Mouse (Mus musculus): Measurements from ENCODE around the gene Sub1. TPM values are rescaled to one million over a fixed set of nuclear protein-coding genes. Genes with fewer than 3 reads are reported as not detected.
A peak's percentile ranks its signal among the peaks of the same experiment; 100 is the strongest.

Gene Sub1
- polyA plus RNA-seq, 1 experiment = 0.25 TPM

DNA sequence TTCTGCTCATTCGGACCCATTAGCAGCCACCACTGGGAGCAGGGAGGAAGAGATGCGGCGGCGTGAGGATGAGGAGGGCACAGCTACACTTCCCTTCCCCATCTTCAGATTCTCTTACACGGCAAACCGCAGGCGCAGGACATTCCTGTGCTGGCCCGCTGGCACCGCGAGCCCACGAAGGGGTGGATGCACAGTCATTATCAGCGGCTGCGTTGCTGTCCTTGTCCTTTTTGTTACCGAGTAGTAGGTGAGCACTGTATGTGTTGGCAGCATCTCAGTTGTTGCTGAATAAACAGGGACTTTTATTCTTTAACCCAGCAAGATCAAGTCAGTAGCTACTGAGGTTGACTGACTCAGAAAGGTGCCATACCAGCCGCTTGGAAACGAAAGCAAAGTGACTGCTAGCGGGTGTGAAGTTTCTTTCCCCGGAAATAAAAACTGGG is 13.8 kb upstream of the Sub1 start:
- H3K36me3 ChIP-seq (ENCODE audit: control insufficient read depth, insufficient read depth, low read length) = no peaks in the 10 kb centered on the region
- H3K27ac ChIP-seq (ENCODE audit: insufficient read depth, low read depth, low read length) = peak overlapping the region; percentile 61
- H3K27me3 ChIP-seq (ENCODE audit: control insufficient read depth, insufficient read depth, low read length) = no peaks in the 10 kb centered on the region
- no peak for TF ChIP-seq POLR2A (IDR thresholded peaks at IDR 0.05; ENCODE audit: low read depth, low read length)
- TF ChIP-seq CTCF (IDR thresholded peaks at IDR 0.05; ENCODE audit: extremely low read depth, insufficient read length, insufficient replicate concordance, low read depth, low read length) = no peak
- no peaks in the 10 kb centered on the region for H3K4me1 ChIP-seq (ENCODE audit: control insufficient read depth, insufficient read depth, insufficient read length, low read length)
- 17% methylated on average over 18 of the region's 18 CpGs for WGBS
- peak overlapping the region; percentile 55 for H3K4me3 ChIP-seq (ENCODE audit: low read depth, low read length)

DNA sequence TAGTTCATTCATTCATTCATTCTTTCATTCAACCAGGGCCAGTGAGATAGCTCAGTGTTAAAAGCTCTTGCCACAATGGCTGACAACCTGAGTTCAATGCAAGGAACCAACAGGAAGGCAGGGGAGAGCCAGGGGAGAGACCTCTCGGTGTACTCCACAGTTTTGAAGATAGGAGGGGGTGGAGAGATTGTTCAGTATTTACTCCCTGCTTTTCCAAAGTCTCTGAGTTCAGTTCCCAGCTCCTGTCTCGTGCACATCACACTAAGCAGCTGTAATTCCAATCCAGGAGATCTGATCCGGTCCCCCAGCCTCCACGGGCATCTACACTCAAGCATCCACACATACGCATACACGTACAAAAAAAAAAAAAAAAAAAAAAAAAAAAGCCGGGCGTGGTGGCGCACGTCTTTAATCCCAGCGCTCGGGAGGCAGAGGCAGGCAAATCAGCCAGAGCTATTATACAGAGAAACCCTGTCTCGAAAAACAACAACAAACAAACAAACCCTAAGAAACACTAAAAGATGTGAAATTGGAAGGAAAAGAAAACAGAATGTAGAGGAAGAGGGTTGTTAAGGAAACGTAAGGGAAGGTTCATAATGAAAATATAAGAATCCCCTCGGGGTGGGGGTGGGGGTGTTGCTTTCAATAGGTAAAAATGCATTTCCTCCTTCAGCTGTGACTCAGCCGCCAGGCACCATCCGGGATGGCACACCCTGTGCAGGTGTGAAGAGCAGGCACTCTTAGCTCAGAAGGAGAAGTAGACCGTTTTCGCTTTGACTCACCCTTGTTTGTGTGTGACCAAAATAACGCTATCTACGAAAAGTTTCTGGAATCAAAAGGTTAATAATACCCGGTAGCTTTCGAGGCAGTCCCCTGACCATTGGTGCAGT is 13.2 kb upstream of the Sub1 start:
- no peaks in the 10 kb centered on the region for H3K36me3 ChIP-seq (ENCODE audit: control insufficient read depth, insufficient read depth, low read length)
- H3K4me3 ChIP-seq (ENCODE audit: low read depth, low read length) = peak overlapping the region; percentile 55
- no peak for TF ChIP-seq POLR2A (IDR thresholded peaks at IDR 0.05; ENCODE audit: low read depth, low read length)
- TF ChIP-seq CTCF (IDR thresholded peaks at IDR 0.05; ENCODE audit: extremely low read depth, insufficient read length, insufficient replicate concordance, low read depth, low read length) = no peak
- no peaks in the 10 kb centered on the region for H3K27me3 ChIP-seq (ENCODE audit: control insufficient read depth, insufficient read depth, low read length)
- H3K27ac ChIP-seq (ENCODE audit: insufficient read depth, low read depth, low read length) = peak overlapping the region; percentile 61
- H3K4me1 ChIP-seq (ENCODE audit: control insufficient read depth, insufficient read depth, insufficient read length, low read length) = no peaks in the 10 kb centered on the region
- WGBS = 38% methylated on average over 23 of the region's 23 CpGs

DNA sequence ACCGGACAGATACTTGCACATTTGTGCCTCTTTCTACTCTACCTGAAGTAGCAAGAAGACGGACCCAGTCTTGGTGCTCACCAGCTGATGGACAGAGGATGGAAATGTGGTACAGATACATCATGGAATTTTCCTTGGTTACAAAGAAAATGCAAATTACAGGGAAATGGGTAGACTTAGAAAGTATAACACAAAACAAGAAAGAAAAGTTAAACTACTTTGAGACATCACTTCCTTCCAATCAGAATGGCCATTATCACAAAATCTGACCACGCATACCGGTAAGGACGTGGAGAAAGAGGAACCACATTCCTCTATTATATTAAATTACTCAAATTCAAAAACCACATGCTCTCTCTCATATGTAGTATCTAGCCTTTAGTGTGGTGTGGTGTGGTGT is 12.1 kb upstream of the Sub1 start:
- Histone ChIP-seq H3K4me1 (ENCODE audit: control insufficient read depth, insufficient read depth, insufficient read length, low read length) (no peaks in the 10 kb centered on the region), H3K27me3 (ENCODE audit: control insufficient read depth, insufficient read depth, low read length) (no peaks in the 10 kb centered on the region), H3K36me3 (ENCODE audit: control insufficient read depth, insufficient read depth, low read length) (no peaks in the 10 kb centered on the region), H3K4me3 (ENCODE audit: low read depth, low read length) (no peak overlapping the region), H3K27ac (ENCODE audit: insufficient read depth, low read depth, low read length) (no peak overlapping the region)
- 89% methylated on average over 5 of the region's 5 CpGs for WGBS
- TF ChIP-seq CTCF (IDR thresholded peaks at IDR 0.05; ENCODE audit: extremely low read depth, insufficient read length, insufficient replicate concordance, low read depth, low read length) (no peak), POLR2A (IDR thresholded peaks at IDR 0.05; ENCODE audit: low read depth, low read length) (no peak)

- Histone ChIP-seq H3K36me3 (ENCODE audit: control insufficient read depth, insufficient read depth, low read length) (no peaks in the 10 kb centered on the region), H3K27ac (ENCODE audit: insufficient read depth, low read depth, low read length) (no peak overlapping the region), H3K4me1 (ENCODE audit: control insufficient read depth, insufficient read depth, insufficient read length, low read length) (no peaks in the 10 kb centered on the region), H3K27me3 (ENCODE audit: control insufficient read depth, insufficient read depth, low read length) (no peaks in the 10 kb centered on the region), H3K4me3 (ENCODE audit: low read depth, low read length) (no peak overlapping the region)
- TF ChIP-seq POLR2A (IDR thresholded peaks at IDR 0.05; ENCODE audit: low read depth, low read length) = no peak
- TF ChIP-seq CTCF (IDR thresholded peaks at IDR 0.05; ENCODE audit: extremely low read depth, insufficient read length, insufficient replicate concordance, low read depth, low read length) = no peak
- 64% methylated on average over 13 of the region's 13 CpGs for WGBS
Observed at GRCm38 (mm10) chr15:12007971-12008800, 11.4 kb upstream of the Sub1 start.

DNA sequence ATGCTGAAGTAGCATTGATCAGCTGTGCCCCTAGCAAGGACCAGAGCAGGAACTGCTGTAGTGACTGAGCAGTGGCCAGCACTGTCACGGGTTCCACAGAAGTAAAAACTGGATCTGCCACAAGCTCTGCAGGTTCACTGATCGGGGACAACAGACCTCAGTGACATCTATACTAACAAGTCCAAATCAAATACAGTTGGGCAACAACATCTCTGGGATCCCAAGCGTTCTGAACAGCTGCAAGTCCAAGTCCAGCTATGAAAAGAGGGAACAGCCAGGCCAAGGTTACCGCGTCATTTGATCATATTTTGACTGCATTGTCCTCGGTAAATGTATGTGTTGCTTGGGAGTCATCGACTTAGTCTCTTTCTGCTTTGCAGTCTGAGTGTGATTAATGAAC is 10.6 kb upstream of the Sub1 start:
- Histone ChIP-seq H3K36me3 (ENCODE audit: control insufficient read depth, insufficient read depth, low read length) (no peaks in the 10 kb centered on the region), H3K27me3 (ENCODE audit: control insufficient read depth, insufficient read depth, low read length) (no peaks in the 10 kb centered on the region), H3K27ac (ENCODE audit: insufficient read depth, low read depth, low read length) (no peak overlapping the region), H3K4me1 (ENCODE audit: control insufficient read depth, insufficient read depth, insufficient read length, low read length) (no peaks in the 10 kb centered on the region), H3K4me3 (ENCODE audit: low read depth, low read length) (no peak overlapping the region)
- TF ChIP-seq CTCF (IDR thresholded peaks at IDR 0.05; ENCODE audit: extremely low read depth, insufficient read length, insufficient replicate concordance, low read depth, low read length) (no peak), POLR2A (IDR thresholded peaks at IDR 0.05; ENCODE audit: low read depth, low read length) (no peak)
- 84% methylated on average over 7 of the region's 7 CpGs for WGBS

- Histone ChIP-seq H3K36me3 (ENCODE audit: control insufficient read depth, insufficient read depth, low read length) (no peaks in the 10 kb centered on the region), H3K27ac (ENCODE audit: insufficient read depth, low read depth, low read length) (no peak overlapping the region), H3K4me3 (ENCODE audit: low read depth, low read length) (no peak overlapping the region), H3K27me3 (ENCODE audit: control insufficient read depth, insufficient read depth, low read length) (no peaks in the 10 kb centered on the region), H3K4me1 (ENCODE audit: control insufficient read depth, insufficient read depth, insufficient read length, low read length) (no peaks in the 10 kb centered on the region)
- TF ChIP-seq CTCF (IDR thresholded peaks at IDR 0.05; ENCODE audit: extremely low read depth, insufficient read length, insufficient replicate concordance, low read depth, low read length) (no peak), POLR2A (IDR thresholded peaks at IDR 0.05; ENCODE audit: low read depth, low read length) (no peak)
- 83% methylated on average over 6 of the region's 6 CpGs for WGBS
Observed at GRCm38 (mm10) chr15:12006169-12006568, 9.4 kb upstream of the Sub1 start.

- WGBS = under 1% methylated on average over 33 of the region's 33 CpGs
- Histone ChIP-seq H3K27me3 (ENCODE audit: control insufficient read depth, insufficient read depth, low read length) (no peaks in the 10 kb centered on the region), H3K4me1 (ENCODE audit: control insufficient read depth, insufficient read depth, insufficient read length, low read length) (no peaks in the 10 kb centered on the region; the same call in 1 of the 2 replicates), H3K4me3 (ENCODE audit: low read depth, low read length) (peak overlapping the region; percentile 97), H3K36me3 (ENCODE audit: control insufficient read depth, insufficient read depth, low read length) (peaks cover 8% of the 10 kb centered on the region), H3K27ac (ENCODE audit: insufficient read depth, low read depth, low read length) (peak overlapping the region; percentile 71)
- TF ChIP-seq POLR2A (IDR thresholded peaks at IDR 0.05; ENCODE audit: low read depth, low read length) (peak; percentile 99), CTCF (IDR thresholded peaks at IDR 0.05; ENCODE audit: extremely low read depth, insufficient read length, insufficient replicate concordance, low read depth, low read length) (no peak)
Observed at GRCm38 (mm10) chr15:11995815-11996201, 975 bp downstream of the Sub1 start.
